Mouse (Mus musculus) ES-E14 (cell line): ENCODE results near the gene Mif4gd. TPM values are rescaled to one million over a fixed set of nuclear protein-coding genes. Genes with fewer than 3 reads are reported as not detected.
A peak's percentile ranks its signal among the peaks of the same experiment; 100 is the strongest.

Experiments used
- DNase-seq: peaks from one replicate; pipeline ENCODE4 v3.0.0-alpha.2; 2013; ENCODE audit warnings: low read depth, low spot score
- H3K27ac ChIP-seq: 2 replicates; pipeline ENCODE4 v1.5.1; 2012; ENCODE audit warnings: low read depth, mild to moderate bottlenecking, low read length, moderate library complexity, mixed read lengths; ENCODE audit not compliant: poor library complexity, insufficient read depth, severe bottlenecking
- H3K36me3 ChIP-seq: 2 replicates; pipeline ENCODE4 v1.6.1; 2012; ENCODE audit warnings: mild to moderate bottlenecking, low read length, moderate library complexity, mixed read lengths; ENCODE audit not compliant: control insufficient read depth, poor library complexity, insufficient read depth, severe bottlenecking
- H3K4me1 ChIP-seq, 2 experiments: fragments of 150-350 bp in 1 of 2; sonication (generic) in 1 of 2; 2 replicates each; pipeline ENCODE4 v1.6.1; 2012; ENCODE audit warnings: low read length in 2 of 2, mild to moderate bottlenecking in 1 of 2, mixed read lengths in 1 of 2; ENCODE audit not compliant: control insufficient read depth in 2 of 2, insufficient read depth in 2 of 2, poor library complexity in 1 of 2
- H3K4me3 ChIP-seq, 2 experiments: fragments of 150-350 bp in 1 of 2; sonication (generic) in 1 of 2; 2 replicates each; pipeline ENCODE4 v1.5.1; 2012; ENCODE audit warnings: low read length in 2 of 2, low read depth in 1 of 2, mild to moderate bottlenecking in 1 of 2, mixed read lengths in 1 of 2; ENCODE audit not compliant: insufficient read depth in 1 of 2, poor library complexity in 1 of 2, severe bottlenecking in 1 of 2
- H3K9ac ChIP-seq: 2 replicates; pipeline ENCODE4 v1.6.1; 2012; ENCODE audit warnings: low read depth, mild to moderate bottlenecking, low read length, mixed read lengths; ENCODE audit not compliant: poor library complexity, insufficient read depth, severe bottlenecking
- H3K9me3 ChIP-seq: fragments of 150-350 bp; sonication (generic); 2 replicates; pipeline ENCODE4 v1.6.1; 2012; ENCODE audit warnings: low read depth, mild to moderate bottlenecking, low read length; ENCODE audit not compliant: control insufficient read depth, insufficient read depth
- CHD2 ChIP-seq: IDR thresholded peaks from 2 replicates; pipeline ENCODE4 v1.6.1; 2014; ENCODE audit warnings: mild to moderate bottlenecking, low read depth, low read length, inconsistent platforms
- HCFC1 ChIP-seq: IDR thresholded peaks from 2 replicates; pipeline ENCODE4 v1.6.1; 2012; ENCODE audit warnings: low read length, inconsistent platforms, borderline replicate concordance; ENCODE audit not compliant: insufficient read depth
- MAFK ChIP-seq: IDR thresholded peaks from 2 replicates; pipeline ENCODE4 v1.6.1; 2014; ENCODE audit warnings: mild to moderate bottlenecking, low read depth, low read length, inconsistent platforms; ENCODE audit not compliant: insufficient read depth
- ZC3H11A ChIP-seq: IDR thresholded peaks from 2 replicates; pipeline ENCODE4 v1.6.1; 2012; ENCODE audit warnings: low read depth, mild to moderate bottlenecking, inconsistent platforms, low read length, borderline replicate concordance
- ZNF384 ChIP-seq: IDR thresholded peaks from 2 replicates; pipeline ENCODE4 v1.6.1; 2012; ENCODE audit warnings: low read depth, low read length, inconsistent platforms
- in situ Hi-C, 2 experiments: fragments of 600-800 bp; cut with MboI; formaldehyde crosslinking; loops; one replicate each; pipeline ENCODE4 v1.15.1; 2025; ENCODE audit warnings: low sequenced_read_pairs in 2 of 2, inconsistent platforms in 1 of 2; ENCODE audit not compliant: unreplicated experiment in 2 of 2
- total RNA-seq: library from RNA; depleted of rRNA; stranded (reverse); fragments of 300-350 nt; gene quantifications from 2 replicates; pipeline ENCODE4 v1.2.3, GENCODE M21; 2012

Gene Mif4gd
- total RNA-seq, 1 experiment: 63.8 TPM

GRCm38 (mm10) chr11:115616371-115616770, 3.6 kb upstream of the Mif4gd start:
- no peaks in the 10 kb centered on the region for H3K9me3 ChIP-seq
- H3K27ac ChIP-seq: peak overlapping the region; percentile 75; the same call in 1 of the 2 replicates
- H3K4me3 ChIP-seq: peak overlapping the region; percentile 4 to 55; a peak in 2 of 4 replicates
- H3K36me3 ChIP-seq: peaks cover 13% of the 10 kb centered on the region
- in situ Hi-C loops: no loop called here
- TF ChIP-seq ZC3H11A (no peak), MAFK (no peak), CHD2 (no peak)
- H3K4me1 ChIP-seq: peaks cover 24 to 27% of the 10 kb centered on the region in 2 experiments; a peak in 3 of 4 replicates
- peak overlapping the region; percentile 78; the same call in 1 of the 2 replicates for H3K9ac ChIP-seq
- no peak for DNase-seq

DNA sequence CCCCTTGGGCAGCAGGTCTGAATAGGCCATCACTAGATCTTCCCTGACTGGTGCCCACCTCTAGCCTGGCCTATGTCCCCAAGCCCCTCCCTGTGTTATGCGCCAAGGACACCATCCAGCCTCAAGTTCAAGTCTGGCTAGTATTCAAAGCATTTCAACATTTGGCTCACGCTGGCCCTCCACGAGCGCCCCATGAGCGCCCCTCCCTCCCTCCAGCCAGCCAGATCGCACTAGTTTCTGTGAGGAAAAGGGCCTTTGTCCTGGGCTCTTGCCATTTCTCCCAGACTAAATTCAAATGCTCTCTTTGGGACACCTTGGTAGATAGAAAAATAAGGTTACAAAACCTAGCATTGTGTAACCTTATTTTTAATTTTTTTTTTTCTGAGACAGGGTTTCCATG, 3.1 kb upstream of the Mif4gd start:
- H3K9ac ChIP-seq: peak overlapping the region; percentile 82
- in situ Hi-C loops: no loop called here
- H3K36me3 ChIP-seq: peaks cover 17% of the 10 kb centered on the region
- H3K4me1 ChIP-seq: peaks cover 22 to 26% of the 10 kb centered on the region in 2 experiments; a peak in 3 of 4 replicates
- peak overlapping the region; percentile 4 to 61 for H3K4me3 ChIP-seq
- TF ChIP-seq MAFK (no peak), HCFC1 (no peak), ZNF384 (no peak), ZC3H11A (no peak), CHD2 (no peak)
- DNase-seq: no peak
- H3K27ac ChIP-seq: peak overlapping the region; percentile 96
- no peaks in the 10 kb centered on the region for H3K9me3 ChIP-seq

GRCm38 (mm10) chr11:115615108-115615825, 2.5 kb upstream of the Mif4gd start:
- Histone ChIP-seq H3K9ac (peak overlapping the region; percentile 82), H3K27ac (peak overlapping the region; percentile 96), H3K4me1 (peaks cover 22 to 26% of the 10 kb centered on the region in 2 experiments; a peak in 3 of 4 replicates), H3K4me3 (peak overlapping the region; percentile 4 to 61), H3K9me3 (no peaks in the 10 kb centered on the region), H3K36me3 (peaks cover 18% of the 10 kb centered on the region)
- no peak for TF ChIP-seq HCFC1
- no peak for TF ChIP-seq CHD2
- no peak for TF ChIP-seq MAFK
- no peak for TF ChIP-seq ZC3H11A
- no peak for TF ChIP-seq ZNF384
- in situ Hi-C loops: no loop called here
- peak; percentile 68 for DNase-seq

DNA sequence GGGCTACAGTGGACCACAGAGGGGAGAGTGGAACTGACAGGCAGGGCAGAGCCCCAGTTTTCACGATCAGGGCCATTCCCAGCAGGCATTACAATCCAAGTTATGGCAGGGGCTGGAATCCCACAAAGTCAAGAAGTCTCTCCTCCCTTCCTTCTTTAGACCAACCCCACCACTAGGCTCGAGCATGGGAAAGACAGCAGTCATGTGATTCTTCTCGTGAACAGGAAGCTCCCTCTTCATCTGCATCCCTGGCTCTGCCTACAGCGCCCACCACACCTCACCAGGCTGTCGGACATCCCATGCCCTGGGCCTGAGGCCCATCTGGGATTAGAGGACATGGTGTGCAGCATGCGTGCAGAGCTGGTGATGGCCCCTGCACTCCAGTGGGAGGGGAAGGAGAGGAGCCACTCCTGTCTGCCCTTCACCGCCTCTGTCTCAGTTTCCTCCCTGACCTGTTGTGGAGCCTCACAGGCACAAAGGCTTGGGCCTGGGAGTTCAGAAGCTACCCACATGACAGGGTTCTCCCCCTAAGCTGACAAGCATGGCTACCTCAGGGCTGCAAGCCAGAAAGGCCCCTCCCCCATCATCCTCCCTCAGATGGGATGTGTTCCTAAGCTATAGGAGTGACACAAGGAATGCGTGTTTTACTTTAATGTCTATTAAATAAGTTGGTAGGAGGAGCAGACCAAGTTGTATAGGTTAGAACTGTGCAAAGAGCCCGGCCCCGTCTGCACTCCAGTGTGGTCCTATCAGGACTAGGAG, 1.8 kb upstream of the Mif4gd start:
- Histone ChIP-seq H3K36me3 (peaks cover 17% of the 10 kb centered on the region; the same call in 1 of the 2 replicates), H3K4me3 (peak overlapping the region in 1 of 2 experiments; percentile 43; a peak in 2 of 4 replicates), H3K4me1 (peaks cover 22% of the 10 kb centered on the region in 2 experiments; a peak in 3 of 4 replicates), H3K27ac (peak overlapping the region; percentile 96), H3K9ac (peak overlapping the region; percentile 67), H3K9me3 (no peaks in the 10 kb centered on the region)
- in situ Hi-C loops: no loop called here
- no peak for DNase-seq
- TF ChIP-seq ZNF384: no peak
- no peak for TF ChIP-seq MAFK
- TF ChIP-seq ZC3H11A: no peak
- no peak for TF ChIP-seq HCFC1
- no peak for TF ChIP-seq CHD2
